Mouse (Mus musculus): Measurements from ENCODE around the gene Opa1. TPM values are rescaled to one million over a fixed set of nuclear protein-coding genes. Genes with fewer than 3 reads are reported as not detected.

The Opa1 gene
- total and polyA plus RNA-seq, 3 experiments: 27.0 to 163 (median 143) TPM

GRCm38 (mm10) chr16:29679607-29680006, 100.5 kb downstream of the Opa1 start:
- no peaks in the 10 kb centered on the region for H3K4me1 ChIP-seq (ENCODE audit: control insufficient read depth, insufficient read depth, low read length)
- WGBS: 54% methylated on average over 5 of the region's 5 CpGs
- H3K27ac ChIP-seq: no peak overlapping the region
- no peaks in the 10 kb centered on the region for H3K36me3 ChIP-seq (ENCODE audit: control insufficient read depth, insufficient read depth, low read length)
- intact Hi-C loops (cut with DNase I): no loop called here
- no peak for TF ChIP-seq CTCF (IDR thresholded peaks at IDR 0.05)
- no peak for TF ChIP-seq POLR2A (IDR thresholded peaks at IDR 0.05; ENCODE audit: insufficient read depth, low read depth, low read length)
- TF ChIP-seq EP300 (IDR thresholded peaks at IDR 0.05; ENCODE audit: insufficient read depth, low read depth, low read length): no peak
- H3K79me2 ChIP-seq (replicated peaks; ENCODE audit: control insufficient read depth, insufficient read depth, low read length): no peaks in the 10 kb centered on the region
- H3K27me3 ChIP-seq (ENCODE audit: control insufficient read depth, insufficient read depth, low read length): no peaks in the 10 kb centered on the region
- DNase-seq: no peak
- no peak overlapping the region for H3K9ac ChIP-seq (ENCODE audit: low read depth, low read length)
- H3K4me3 ChIP-seq: no peak overlapping the region

DNA sequence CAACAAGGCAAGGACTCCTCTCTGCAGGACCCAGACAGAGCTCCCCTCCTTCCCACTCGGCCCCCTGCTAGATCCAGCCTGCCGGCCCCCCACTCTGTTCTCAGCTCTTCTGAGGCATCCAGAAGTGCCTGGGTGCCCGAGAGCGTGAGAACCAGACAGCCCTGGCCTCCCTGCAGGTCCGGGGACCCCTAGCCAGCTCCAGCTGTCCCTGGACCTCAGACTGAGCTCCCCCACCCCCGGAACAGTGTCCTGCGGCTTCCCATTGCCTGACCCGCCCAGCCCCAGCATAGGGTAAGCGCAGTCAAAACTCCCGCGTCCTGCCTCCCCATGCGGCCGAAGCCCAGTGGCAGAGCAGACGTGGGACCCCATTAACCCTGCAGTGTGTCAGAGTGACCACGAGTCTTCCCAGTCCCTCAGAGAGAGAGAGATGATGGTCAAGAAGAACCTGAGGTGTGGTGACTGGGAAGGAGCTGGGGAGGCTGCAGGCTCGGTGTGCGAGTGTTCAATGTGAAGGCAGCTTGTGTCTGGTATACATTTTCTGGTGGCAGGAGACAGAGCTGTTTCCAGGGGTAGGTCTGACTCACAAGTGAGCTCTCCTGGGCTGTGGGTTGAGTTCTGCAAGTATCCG, 101.5 kb downstream of the Opa1 start:
- Histone ChIP-seq H3K4me3 (no peak overlapping the region), H3K9ac (ENCODE audit: low read depth, low read length) (no peak overlapping the region), H3K4me1 (ENCODE audit: control insufficient read depth, insufficient read depth, low read length) (no peaks in the 10 kb centered on the region), H3K79me2 (replicated peaks; ENCODE audit: control insufficient read depth, insufficient read depth, low read length) (no peaks in the 10 kb centered on the region), H3K36me3 (ENCODE audit: control insufficient read depth, insufficient read depth, low read length) (no peaks in the 10 kb centered on the region), H3K27ac (no peak overlapping the region), H3K27me3 (ENCODE audit: control insufficient read depth, insufficient read depth, low read length) (no peaks in the 10 kb centered on the region)
- WGBS: 81% methylated on average over 18 of the region's 18 CpGs
- intact Hi-C loops (cut with DNase I): no loop called here
- TF ChIP-seq POLR2A (IDR thresholded peaks at IDR 0.05; ENCODE audit: insufficient read depth, low read depth, low read length) (no peak), EP300 (IDR thresholded peaks at IDR 0.05; ENCODE audit: insufficient read depth, low read depth, low read length) (no peak), CTCF (IDR thresholded peaks at IDR 0.05) (no peak)
- DNase-seq: no peak

DNA sequence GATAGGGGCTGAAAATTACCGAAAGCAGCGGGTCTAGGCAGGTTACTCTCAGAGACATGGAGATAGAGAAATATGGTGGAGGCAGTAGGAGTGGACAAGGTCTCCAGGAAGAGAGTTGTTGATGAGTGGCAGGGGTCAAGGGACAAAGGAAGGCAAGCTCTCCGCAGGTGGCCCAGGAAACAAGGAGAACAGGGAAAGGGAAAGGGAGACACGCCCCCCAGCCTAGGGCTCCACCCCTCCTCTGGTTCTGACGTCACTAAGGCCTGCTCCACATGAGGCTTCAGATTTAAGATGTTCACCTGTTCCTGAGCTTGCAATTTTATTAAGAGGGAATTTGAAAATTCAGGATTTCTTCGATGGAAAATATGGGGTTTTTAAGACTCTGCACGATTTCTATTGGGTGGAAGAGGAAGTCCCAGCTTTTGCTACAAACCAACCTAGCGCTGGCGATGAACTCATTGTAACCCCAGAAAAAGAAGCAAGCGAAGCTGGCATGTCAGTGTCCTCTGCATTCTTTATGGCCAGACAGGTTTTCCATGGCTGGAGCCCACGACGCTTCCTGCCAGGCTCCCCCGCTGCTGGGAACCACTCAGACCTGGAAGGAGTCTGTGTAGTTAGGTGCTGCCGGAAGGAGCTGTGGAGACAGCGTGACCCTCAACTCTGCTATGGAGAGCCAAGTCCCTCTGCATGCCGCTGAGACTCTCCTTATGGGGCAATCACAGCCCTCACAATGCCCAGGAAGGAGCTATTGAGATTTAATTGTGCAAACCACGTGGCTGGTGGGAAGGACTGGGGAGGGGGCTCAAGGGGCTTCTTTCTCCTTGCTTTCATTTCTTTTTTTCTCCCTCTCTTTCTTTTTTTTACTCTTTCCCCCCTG, 103.7 kb downstream of the Opa1 start:
- Histone ChIP-seq H3K4me1 (ENCODE audit: control insufficient read depth, insufficient read depth, low read length) (no peaks in the 10 kb centered on the region), H3K27me3 (ENCODE audit: control insufficient read depth, insufficient read depth, low read length) (no peaks in the 10 kb centered on the region), H3K9ac (ENCODE audit: low read depth, low read length) (no peak overlapping the region), H3K36me3 (ENCODE audit: control insufficient read depth, insufficient read depth, low read length) (no peaks in the 10 kb centered on the region), H3K4me3 (no peak overlapping the region), H3K27ac (no peak overlapping the region), H3K79me2 (replicated peaks; ENCODE audit: control insufficient read depth, insufficient read depth, low read length) (no peaks in the 10 kb centered on the region)
- WGBS: 49% methylated on average over 17 of the region's 17 CpGs
- intact Hi-C loops (cut with DNase I): no loop called here
- TF ChIP-seq POLR2A (IDR thresholded peaks at IDR 0.05; ENCODE audit: insufficient read depth, low read depth, low read length): no peak
- TF ChIP-seq CTCF (IDR thresholded peaks at IDR 0.05): no peak
- no peak for DNase-seq

DNA sequence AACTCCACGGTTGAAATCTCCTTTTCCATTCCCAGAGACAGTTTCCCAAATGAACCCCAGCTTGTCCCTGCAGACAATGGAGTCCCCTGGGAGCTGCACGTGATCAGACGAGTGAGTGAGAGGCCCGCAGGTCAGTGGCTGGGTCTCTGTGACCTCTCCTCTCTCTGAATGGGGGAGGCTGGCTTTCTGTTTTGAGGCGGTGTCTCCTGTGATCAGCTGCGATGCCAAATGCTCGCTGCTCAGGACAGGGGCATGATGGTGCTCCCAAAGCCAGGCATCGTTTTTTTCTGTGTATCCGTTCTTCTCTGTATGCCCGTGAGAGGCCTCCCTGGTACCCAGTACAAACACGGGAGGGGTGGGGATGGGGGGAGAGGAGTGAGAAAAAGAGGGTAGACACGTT, 104.4 kb downstream of the Opa1 start:
- intact Hi-C loops (cut with DNase I): no loop called here
- Histone ChIP-seq H3K36me3 (ENCODE audit: control insufficient read depth, insufficient read depth, low read length) (no peaks in the 10 kb centered on the region), H3K27me3 (ENCODE audit: control insufficient read depth, insufficient read depth, low read length) (no peaks in the 10 kb centered on the region), H3K79me2 (replicated peaks; ENCODE audit: control insufficient read depth, insufficient read depth, low read length) (no peaks in the 10 kb centered on the region), H3K27ac (no peak overlapping the region), H3K4me3 (no peak overlapping the region), H3K9ac (ENCODE audit: low read depth, low read length) (no peak overlapping the region), H3K4me1 (ENCODE audit: control insufficient read depth, insufficient read depth, low read length) (no peaks in the 10 kb centered on the region)
- peak; percentile 23 to 28 for DNase-seq
- TF ChIP-seq EP300 (IDR thresholded peaks at IDR 0.05; ENCODE audit: insufficient read depth, low read depth, low read length) (no peak), CTCF (IDR thresholded peaks at IDR 0.05) (no peak), POLR2A (IDR thresholded peaks at IDR 0.05; ENCODE audit: insufficient read depth, low read depth, low read length) (no peak)
- WGBS: 29% methylated on average over 12 of the region's 12 CpGs

GRCm38 (mm10) chr16:29684111-29684510, 105.0 kb downstream of the Opa1 start:
- no peak for DNase-seq
- H3K9ac ChIP-seq (ENCODE audit: low read depth, low read length): no peak overlapping the region
- intact Hi-C loops (cut with DNase I): no loop called here
- H3K4me3 ChIP-seq: no peak overlapping the region
- H3K27me3 ChIP-seq (ENCODE audit: control insufficient read depth, insufficient read depth, low read length): no peaks in the 10 kb centered on the region
- WGBS: 37% methylated on average over 2 of the region's 2 CpGs
- no peaks in the 10 kb centered on the region for H3K4me1 ChIP-seq (ENCODE audit: control insufficient read depth, insufficient read depth, low read length)
- no peak for TF ChIP-seq CTCF (IDR thresholded peaks at IDR 0.05)
- no peak for TF ChIP-seq POLR2A (IDR thresholded peaks at IDR 0.05; ENCODE audit: insufficient read depth, low read depth, low read length)
- TF ChIP-seq EP300 (IDR thresholded peaks at IDR 0.05; ENCODE audit: insufficient read depth, low read depth, low read length): no peak
- H3K79me2 ChIP-seq (replicated peaks; ENCODE audit: control insufficient read depth, insufficient read depth, low read length): no peaks in the 10 kb centered on the region
- no peak overlapping the region for H3K27ac ChIP-seq
- H3K36me3 ChIP-seq (ENCODE audit: control insufficient read depth, insufficient read depth, low read length): no peaks in the 10 kb centered on the region

DNA sequence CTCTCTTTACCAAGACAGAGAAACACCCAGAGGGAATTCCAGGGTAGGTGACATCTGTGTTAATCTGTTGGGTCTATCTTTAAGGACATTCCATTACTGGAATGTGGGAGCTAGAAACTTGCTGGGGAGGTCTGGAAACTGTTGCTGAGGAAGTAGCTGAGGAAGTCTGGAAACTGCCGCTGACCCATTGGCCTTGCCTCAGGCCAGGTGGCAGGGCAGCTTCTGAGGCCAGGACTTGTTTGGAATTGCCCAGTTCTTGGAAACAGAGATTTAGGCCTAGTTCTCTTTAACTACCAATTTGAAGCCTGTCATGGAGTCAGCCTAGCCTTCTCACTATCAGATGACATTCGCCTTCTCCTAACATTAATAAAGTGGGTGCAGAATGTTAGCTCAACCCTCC, 105.5 kb downstream of the Opa1 start:
- H3K27ac ChIP-seq: no peak overlapping the region
- 91% methylated on average over 2 of the region's 2 CpGs for WGBS
- no peak for DNase-seq
- H3K36me3 ChIP-seq (ENCODE audit: control insufficient read depth, insufficient read depth, low read length): no peaks in the 10 kb centered on the region
- no peak overlapping the region for H3K4me3 ChIP-seq
- H3K79me2 ChIP-seq (replicated peaks; ENCODE audit: control insufficient read depth, insufficient read depth, low read length): no peaks in the 10 kb centered on the region
- no peaks in the 10 kb centered on the region for H3K27me3 ChIP-seq (ENCODE audit: control insufficient read depth, insufficient read depth, low read length)
- intact Hi-C loops (cut with DNase I): no loop called here
- no peak for TF ChIP-seq EP300 (IDR thresholded peaks at IDR 0.05; ENCODE audit: insufficient read depth, low read depth, low read length)
- TF ChIP-seq POLR2A (IDR thresholded peaks at IDR 0.05; ENCODE audit: insufficient read depth, low read depth, low read length): no peak
- no peak for TF ChIP-seq CTCF (IDR thresholded peaks at IDR 0.05)
- H3K9ac ChIP-seq (ENCODE audit: low read depth, low read length): no peak overlapping the region
- H3K4me1 ChIP-seq (ENCODE audit: control insufficient read depth, insufficient read depth, low read length): no peaks in the 10 kb centered on the region

Measured in heart, adult 2 months (tissue).